In the genomic region with DNA sequence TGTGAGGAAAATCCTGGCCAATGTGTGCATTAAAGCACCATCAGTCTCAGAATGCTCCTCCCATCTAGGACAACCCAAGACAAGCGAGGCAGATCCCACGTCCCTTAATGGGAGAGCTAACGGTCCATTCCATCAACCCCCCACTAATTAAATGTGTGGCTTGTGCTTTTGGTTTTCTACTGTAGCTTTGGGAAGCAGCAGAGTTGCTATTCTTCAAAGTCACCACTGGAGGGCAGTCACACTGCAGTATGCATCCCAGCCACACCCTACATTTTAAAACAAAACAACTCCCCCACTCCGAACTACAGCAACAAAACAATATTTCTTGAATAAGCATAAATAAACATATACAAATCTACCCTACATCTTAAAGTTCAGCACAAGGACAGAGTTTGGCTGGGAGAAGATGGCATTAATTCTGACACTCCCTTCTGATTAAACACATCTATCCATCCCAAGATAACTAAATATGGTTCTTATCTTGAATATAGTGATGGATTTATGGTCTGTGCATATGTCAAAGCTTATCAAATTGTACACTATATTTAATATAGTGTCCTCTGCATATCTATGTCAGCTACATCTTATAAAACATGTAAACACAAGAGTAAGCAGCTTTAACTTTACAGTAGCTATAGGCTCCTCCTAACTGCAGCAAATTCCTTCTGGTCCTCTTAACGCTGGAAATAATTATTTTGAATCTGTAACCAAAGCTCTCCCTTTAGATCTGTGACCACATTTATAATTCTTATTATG, we compare ENCODE assay signal across 8 mouse cellular contexts.
A peak's percentile ranks its signal among the peaks of the same experiment; 100 is the strongest.
DNase-seq lines count a peak whose midpoint lies in the region; ATAC-seq lines count a peak whose summit lies in the region.

No protein-coding gene starts in this region.

- peak overlapping the region; percentile 43; the same call in 1 of the 2 replicates for H3K27ac ChIP-seq in forebrain, embryonic 15.5 days (replicated peaks)

- no peak overlapping the region for H3K9ac ChIP-seq in forebrain, embryonic 15.5 days (replicated peaks)

- no peaks in the 10 kb centered on the region for H3K27me3 ChIP-seq in forebrain, embryonic 15.5 days

- 11% methylated on average over 5 of the region's 5 CpGs for WGBS in forebrain, embryonic 15.5 days

- H3K4me2 ChIP-seq in forebrain, embryonic 15.5 days (replicated peaks): no peak overlapping the region

- no peak for DNase-seq in frontal cortex, postnatal 25 days (ENCODE audit: low spot score in 2 of 2)
- peak; percentile 6 for DNase-seq in thymus, postnatal 0 days (ENCODE audit: low spot score)
- DNase-seq in thymus, postnatal 10 days (ENCODE audit: low spot score in 2 of 2): no peak
- no peak for DNase-seq in ovary, adult 18-20 months (ENCODE audit: low spot score)
- DNase-seq in urinary bladder, postnatal 4 days (ENCODE audit: low spot score in 2 of 2): no peak

- no peak overlapping the region for H3K4me3 ChIP-seq in forebrain, embryonic 15.5 days

- H3K36me3 ChIP-seq in forebrain, embryonic 15.5 days: no peaks in the 10 kb centered on the region

- no peaks in the 10 kb centered on the region for H3K9me3 ChIP-seq in forebrain, embryonic 15.5 days

- ATAC-seq in frontal cortex, adult (ENCODE audit: low TSS enrichment): peak; percentile 41
- ATAC-seq in forebrain, embryonic 15.5 days (replicated peaks): peak; percentile 41; the same call in 1 of the 2 replicates
- peak; percentile 84 for ATAC-seq in megakaryocyte-erythroid progenitor cell, adult 5-6 weeks (replicated peaks; ENCODE audit: low FRiP score, low TSS enrichment, poor library complexity, severe bottlenecking)

- H3K4me1 ChIP-seq in forebrain, embryonic 15.5 days: peaks cover 20% of the 10 kb centered on the region
